Mouse (Mus musculus): ENCODE data around the gene Smim12. TPM values are rescaled to one million over a fixed set of nuclear protein-coding genes. Genes with fewer than 3 reads are reported as not detected.

The Smim12 gene
- polyA plus RNA-seq, 1 experiment from 2014 or later = 29.1 TPM

- no peaks in the 10 kb centered on the region for H3K36me3 ChIP-seq
- WGBS (ENCODE audit: insufficient replicate concordance) = 45% methylated on average over 4 of the region's 4 CpGs
- DNase-seq (no peak), ATAC-seq (ENCODE audit: low read depth) (no peak)
- H3K27ac ChIP-seq = no peak overlapping the region
- H3K9me3 ChIP-seq (replicated peaks) = no peaks in the 10 kb centered on the region
- peaks cover 31% of the 10 kb centered on the region for H3K27me3 ChIP-seq
- no peak overlapping the region for H3K4me2 ChIP-seq
- H3K4me3 ChIP-seq (replicated peaks) = no peak overlapping the region
- no peaks in the 10 kb centered on the region for H3K4me1 ChIP-seq (replicated peaks)
- H3K9ac ChIP-seq = no peak overlapping the region
These were observed 27.3 kb upstream of the Smim12 start for GRCm38 (mm10) chr4:127216251-127216651.

GRCm38 (mm10) chr4:127217048-127217447 lies 26.5 kb upstream of the Smim12 start:
- no peak overlapping the region for H3K9ac ChIP-seq
- H3K27me3 ChIP-seq = peaks cover 31% of the 10 kb centered on the region
- no peak overlapping the region for H3K4me3 ChIP-seq (replicated peaks)
- 62% methylated on average over 11 of the region's 11 CpGs for WGBS (ENCODE audit: insufficient replicate concordance)
- H3K4me2 ChIP-seq = no peak overlapping the region
- H3K36me3 ChIP-seq = no peaks in the 10 kb centered on the region
- H3K27ac ChIP-seq = no peak overlapping the region
- H3K9me3 ChIP-seq (replicated peaks) = no peaks in the 10 kb centered on the region
- ATAC-seq (ENCODE audit: low read depth) (no peak), DNase-seq (no peak)
- H3K4me1 ChIP-seq (replicated peaks) = no peaks in the 10 kb centered on the region

- ATAC-seq (ENCODE audit: low read depth) (no peak), DNase-seq (no peak)
- Histone ChIP-seq H3K4me3 (replicated peaks) (no peak overlapping the region), H3K9me3 (replicated peaks) (no peaks in the 10 kb centered on the region), H3K27ac (no peak overlapping the region), H3K4me2 (no peak overlapping the region), H3K4me1 (replicated peaks) (no peaks in the 10 kb centered on the region), H3K36me3 (no peaks in the 10 kb centered on the region), H3K9ac (no peak overlapping the region), H3K27me3 (peaks cover 53% of the 10 kb centered on the region)
- 29% methylated on average over 10 of the region's 10 CpGs for WGBS (ENCODE audit: insufficient replicate concordance)
These were observed 20.3 kb upstream of the Smim12 start for GRCm38 (mm10) chr4:127223291-127223690.

GRCm38 (mm10) chr4:127223755-127224154 lies 19.8 kb upstream of the Smim12 start:
- Histone ChIP-seq H3K27me3 (peaks cover 57% of the 10 kb centered on the region), H3K27ac (no peak overlapping the region), H3K4me2 (no peak overlapping the region), H3K4me1 (replicated peaks) (no peaks in the 10 kb centered on the region), H3K4me3 (replicated peaks) (no peak overlapping the region), H3K9me3 (replicated peaks) (no peaks in the 10 kb centered on the region), H3K36me3 (no peaks in the 10 kb centered on the region), H3K9ac (no peak overlapping the region)
- no peak for ATAC-seq (ENCODE audit: low read depth)
- no peak for DNase-seq
- 53% methylated on average over 4 of the region's 4 CpGs for WGBS (ENCODE audit: insufficient replicate concordance)

GRCm38 (mm10) chr4:127224444-127225100 lies 19.0 kb upstream of the Smim12 start:
- DNase-seq (no peak), ATAC-seq (ENCODE audit: low read depth) (no peak)
- Histone ChIP-seq H3K9me3 (replicated peaks) (no peaks in the 10 kb centered on the region), H3K27me3 (peaks cover 64% of the 10 kb centered on the region), H3K4me1 (replicated peaks) (no peaks in the 10 kb centered on the region), H3K9ac (no peak overlapping the region), H3K27ac (no peak overlapping the region), H3K4me3 (replicated peaks) (no peak overlapping the region), H3K4me2 (no peak overlapping the region), H3K36me3 (no peaks in the 10 kb centered on the region)
- 25% methylated on average over 19 of the region's 19 CpGs for WGBS (ENCODE audit: insufficient replicate concordance)

GRCm38 (mm10) chr4:127226067-127226466 lies 17.5 kb upstream of the Smim12 start:
- Histone ChIP-seq H3K4me3 (replicated peaks) (no peak overlapping the region), H3K36me3 (no peaks in the 10 kb centered on the region), H3K27me3 (peaks cover 64% of the 10 kb centered on the region), H3K9me3 (replicated peaks) (no peaks in the 10 kb centered on the region), H3K4me1 (replicated peaks) (no peaks in the 10 kb centered on the region), H3K4me2 (no peak overlapping the region), H3K27ac (no peak overlapping the region), H3K9ac (no peak overlapping the region)
- DNase-seq (no peak), ATAC-seq (ENCODE audit: low read depth) (no peak)
- 48% methylated on average over 4 of the region's 4 CpGs for WGBS (ENCODE audit: insufficient replicate concordance)

GRCm38 (mm10) chr4:127227051-127227673 lies 16.4 kb upstream of the Smim12 start:
- Histone ChIP-seq H3K27me3 (peaks cover 64% of the 10 kb centered on the region), H3K4me1 (replicated peaks) (no peaks in the 10 kb centered on the region), H3K27ac (no peak overlapping the region), H3K9ac (no peak overlapping the region), H3K9me3 (replicated peaks) (no peaks in the 10 kb centered on the region), H3K36me3 (no peaks in the 10 kb centered on the region), H3K4me2 (no peak overlapping the region), H3K4me3 (replicated peaks) (no peak overlapping the region)
- ATAC-seq (ENCODE audit: low read depth) (no peak), DNase-seq (no peak)
- 32% methylated on average over 17 of the region's 17 CpGs for WGBS (ENCODE audit: insufficient replicate concordance)

GRCm38 (mm10) chr4:127232028-127232427 lies 11.6 kb upstream of the Smim12 start:
- ATAC-seq (ENCODE audit: low read depth) (no peak), DNase-seq (no peak)
- Histone ChIP-seq H3K4me1 (replicated peaks) (peaks cover 11% of the 10 kb centered on the region), H3K36me3 (no peaks in the 10 kb centered on the region), H3K27me3 (peaks cover 56% of the 10 kb centered on the region), H3K4me2 (no peak overlapping the region), H3K4me3 (replicated peaks) (no peak overlapping the region), H3K27ac (no peak overlapping the region), H3K9me3 (replicated peaks) (no peaks in the 10 kb centered on the region), H3K9ac (no peak overlapping the region)
- WGBS (ENCODE audit: insufficient replicate concordance) = 61% methylated on average over 6 of the region's 6 CpGs

- Histone ChIP-seq H3K4me2 (no peak overlapping the region), H3K9ac (no peak overlapping the region), H3K9me3 (replicated peaks) (no peaks in the 10 kb centered on the region), H3K4me3 (replicated peaks) (no peak overlapping the region), H3K27me3 (peaks cover 56% of the 10 kb centered on the region), H3K27ac (no peak overlapping the region), H3K36me3 (no peaks in the 10 kb centered on the region), H3K4me1 (replicated peaks) (peaks cover 11% of the 10 kb centered on the region)
- 60% methylated on average over 5 of the region's 5 CpGs for WGBS (ENCODE audit: insufficient replicate concordance)
- DNase-seq = no peak
- no peak for ATAC-seq (ENCODE audit: low read depth)
These were observed 11.0 kb upstream of the Smim12 start for GRCm38 (mm10) chr4:127232551-127232950.

GRCm38 (mm10) chr4:127233416-127234125 lies 10.0 kb upstream of the Smim12 start:
- no peaks in the 10 kb centered on the region for H3K36me3 ChIP-seq
- peaks cover 11% of the 10 kb centered on the region for H3K4me1 ChIP-seq (replicated peaks)
- no peak overlapping the region for H3K4me2 ChIP-seq
- ATAC-seq (ENCODE audit: low read depth) (peak; percentile 21; the same call in 1 of the 2 replicates), DNase-seq (no peak)
- H3K27me3 ChIP-seq = peaks cover 58% of the 10 kb centered on the region
- H3K27ac ChIP-seq = no peak overlapping the region
- H3K9me3 ChIP-seq (replicated peaks) = no peaks in the 10 kb centered on the region
- H3K4me3 ChIP-seq (replicated peaks) = no peak overlapping the region
- WGBS (ENCODE audit: insufficient replicate concordance) = 64% methylated on average over 40 of the region's 40 CpGs
- H3K9ac ChIP-seq = no peak overlapping the region

- Histone ChIP-seq H3K4me2 (peak overlapping the region; percentile 77), H3K36me3 (no peaks in the 10 kb centered on the region), H3K4me3 (replicated peaks) (peak overlapping the region; percentile 54), H3K9me3 (replicated peaks) (no peaks in the 10 kb centered on the region), H3K27ac (no peak overlapping the region), H3K4me1 (replicated peaks) (peaks cover 11% of the 10 kb centered on the region), H3K9ac (peak overlapping the region; percentile 51), H3K27me3 (peaks cover 59% of the 10 kb centered on the region)
- ATAC-seq (ENCODE audit: low read depth) (peak; percentile 68), DNase-seq (peak; percentile 63)
- under 1% methylated on average over 67 of the region's 67 CpGs for WGBS (ENCODE audit: insufficient replicate concordance)
These were observed 7.7 kb upstream of the Smim12 start for GRCm38 (mm10) chr4:127235742-127236487.

Data from liver, embryonic 13.5 days (tissue).